10 mouse cellular contexts compared by ENCODE assay signal in genomic region chr6:145116098-145116672, GRCm38 (mm10). TPM values are rescaled to one million over a fixed set of nuclear protein-coding genes. Genes with fewer than 3 reads are reported as not detected.
DNase-seq lines count a peak whose midpoint lies in the region; ATAC-seq lines count a peak whose summit lies in the region.
"Had no signal": no experiment of that assay in that cellular context is flagged by ENCODE, and none has a peak within 500 bp of the region (broad histone marks: within the 10 kb centered on the region; RNA-seq: fewer than 3 reads in every experiment).

No protein-coding gene starts in this region.

- H3K27ac ChIP-seq in heart, embryonic 11.5 days (ENCODE audit: low read depth, low read length), result no peak overlapping the region
- H3K27ac ChIP-seq in intestine, embryonic 16.5 days (ENCODE audit: low read length), result no peak overlapping the region
- H3K27ac ChIP-seq: embryonic facial prominence, embryonic 13.5 days had no signal

- ATAC-seq in heart, embryonic 11.5 days (replicated peaks; ENCODE audit: insufficient number of reproducible peaks, low FRiP score, low TSS enrichment), result 0 out of 2 replicates have a peak, but pooled peaks have one; percentile 27
- peak; percentile 93 for ATAC-seq in intestine, embryonic 16.5 days

- no peaks in the 10 kb centered on the region for H3K36me3 ChIP-seq in heart, embryonic 11.5 days (ENCODE audit: control insufficient read depth, insufficient read depth, low read length)
- H3K36me3 ChIP-seq in intestine, embryonic 16.5 days (ENCODE audit: control insufficient read depth, insufficient read depth, low read length), result no peaks in the 10 kb centered on the region
- H3K36me3 ChIP-seq: embryonic facial prominence, embryonic 13.5 days had no signal

- no peak overlapping the region for H3K4me3 ChIP-seq in heart, embryonic 11.5 days (ENCODE audit: low read depth, low read length)
- no peak overlapping the region for H3K4me3 ChIP-seq in intestine, embryonic 16.5 days (ENCODE audit: low read length)
- H3K4me3 ChIP-seq: embryonic facial prominence, embryonic 13.5 days had no signal

- no peaks in the 10 kb centered on the region for H3K27me3 ChIP-seq in heart, embryonic 11.5 days (ENCODE audit: control insufficient read depth, insufficient read depth, low read length)
- no peaks in the 10 kb centered on the region for H3K27me3 ChIP-seq in intestine, embryonic 16.5 days (replicated peaks; ENCODE audit: control insufficient read depth, insufficient read depth, low read length)
- H3K27me3 ChIP-seq: embryonic facial prominence, embryonic 13.5 days had no signal

- H3K4me2 ChIP-seq in heart, embryonic 11.5 days, result no peak overlapping the region
- no peak overlapping the region for H3K4me2 ChIP-seq in intestine, embryonic 16.5 days (ENCODE audit: low read depth, low read length)
- H3K4me2 ChIP-seq: embryonic facial prominence, embryonic 13.5 days had no signal

- intact Hi-C loops in heart, postnatal 36 days (cut with DNase I), result no loop called here
- intact Hi-C loops in left cerebral cortex, postnatal 4 days (cut with DNase I), result no loop called here

- no peak for DNase-seq in heart, postnatal 36 days
- DNase-seq in embryo, embryonic 11 days, result peak; percentile 44
- DNase-seq in retina, postnatal 1 day, result peak; percentile 51
- no peak for DNase-seq in urinary bladder, postnatal 14 days (ENCODE audit: low spot score)
- no peak for DNase-seq in natural killer cell, adult 2 months (ENCODE audit: low spot score in 2 of 2)
- DNase-seq in left cerebral cortex, postnatal 4 days, result no peak
- DNase-seq: layer of hippocampus, postnatal 36 days had no signal

- 13% methylated on average over 4 of the region's 4 CpGs for WGBS in heart, embryonic 11.5 days (ENCODE audit: insufficient replicate concordance)
- WGBS in intestine, embryonic 16.5 days, result 14% methylated on average over 4 of the region's 4 CpGs

- no peaks in the 10 kb centered on the region for H3K9me3 ChIP-seq in heart, embryonic 11.5 days (replicated peaks; ENCODE audit: control insufficient read depth, low read length)
- H3K9me3 ChIP-seq in intestine, embryonic 16.5 days (ENCODE audit: control insufficient read depth, low read length), result no peaks in the 10 kb centered on the region
- H3K9me3 ChIP-seq: embryonic facial prominence, embryonic 13.5 days had no signal

- H3K9ac ChIP-seq in heart, embryonic 11.5 days (ENCODE audit: low read depth, low read length), result peak overlapping the region; percentile 58
- H3K9ac ChIP-seq in intestine, embryonic 16.5 days (ENCODE audit: low read depth, low read length), result peak overlapping the region; percentile 1; the same call in 1 of the 2 replicates
- H3K9ac ChIP-seq: embryonic facial prominence, embryonic 13.5 days had no signal

- peaks cover 17% of the 10 kb centered on the region for H3K4me1 ChIP-seq in heart, embryonic 11.5 days (ENCODE audit: control insufficient read depth, insufficient read depth, low read length)
- H3K4me1 ChIP-seq in intestine, embryonic 16.5 days (ENCODE audit: control insufficient read depth, insufficient read depth, low read length), result peaks cover 8% of the 10 kb centered on the region; the same call in 1 of the 2 replicates

RNA-seq across cellular contexts. Expression of gene Lrmp, which starts 0.7 kb away (rescaled TPM):
- polyA plus RNA-seq in heart, embryonic 11.5 days (2014; fragmentation: Nextera tagmentation; extraction: Ambion mirVana), result 3.0 and 3.5 TPM in 2 replicates
- total RNA-seq in heart, postnatal 36 days (2021), result 1 to 10 TPM; 1.5 to 1.7 TPM
- 4.3 and 4.9 TPM in 2 replicates for polyA plus RNA-seq in intestine, embryonic 16.5 days (2015; fragmentation: Nextera tagmentation; extraction: Ambion mirVana)
- 1 to 10 TPM; 1.4 to 1.8 TPM for total RNA-seq in left cerebral cortex, postnatal 4 days (2021)

RNA-seq across cellular contexts. Expression of gene Bcat1, which starts 40.2 kb away (rescaled TPM):
- polyA plus RNA-seq in heart, embryonic 11.5 days (2014; fragmentation: Nextera tagmentation; extraction: Ambion mirVana), result 24.1 and 24.2 TPM in 2 replicates
- total RNA-seq in heart, postnatal 36 days (2021), result 1 to 10 TPM in 1 of 2 experiments, under 1 TPM in 1; 0.69 to 1.5 TPM
- 5.1 and 6.0 TPM in 2 replicates for polyA plus RNA-seq in intestine, embryonic 16.5 days (2015; fragmentation: Nextera tagmentation; extraction: Ambion mirVana)
- total RNA-seq in left cerebral cortex, postnatal 4 days (2021), result 10 to 100 TPM; 81.0 to 88.8 TPM

Comparison
In these comparisons a context has a peak if more than half of its experiments do, and no peak if none do; other contexts are left out.
1. DNase-seq: peak in embryo, embryonic 11 days (single experiment) and retina, postnatal 1 day (single experiment); none in heart, postnatal 36 days (0 of 2), urinary bladder, postnatal 14 days (single experiment), natural killer cell, adult 2 months (0 of 2) and left cerebral cortex, postnatal 4 days (single experiment).
2. RNA of gene Bcat1, which starts 40.2 kb away (total RNA-seq): 81.0 to 88.8 TPM in left cerebral cortex, postnatal 4 days; 0.69 to 1.5 TPM in heart, postnatal 36 days; every median in the first group is over 10 times any median in the second.